Mouse (Mus musculus) sigmoid colon, adult 10 weeks (tissue): ENCODE results near the gene Tgfb3. TPM values are rescaled to one million over a fixed set of nuclear protein-coding genes. Genes with fewer than 3 reads are reported as not detected.

Experiments used
- polyA plus RNA-seq: library from polyadenylated mRNA; stranded (reverse); fragments of 350-450 nt; fragmentation: Illumina TruSeq; extraction: RNeasy Lipid Tissue Mini Kit (QIAGEN cat#74804); gene quantifications from one replicate; pipeline ENCODE4 v1.2.3, GENCODE M21; 2014; ENCODE audit warnings: low read depth, low replicate concordance

The Tgfb3 gene
- polyA plus RNA-seq: 2.2 TPM

GRCm38 (mm10) chr12:86078553-86079201 is at the start of gene Tgfb3:
Tgfb3 (minus strand) TSS chr12:86079041.

GRCm38 (mm10) chr12:86082481-86083012 is 3.7 kb upstream of the Tgfb3 start, which contains the start of gene Ift43:
Ift43 (plus strand) TSS chr12:86082541.

Other genes with a start within 250 kb of the Tgfb3 start
- gene Ift43, start 3.5 kb upstream of the Tgfb3 start, polyA plus RNA-seq: 12.5 TPM
- 16.0 TPM for gene Gpatch2l, start 162.8 kb upstream of the Tgfb3 start, polyA plus RNA-seq